ENCODE assay signal across 8 mouse cellular contexts in the genomic region with DNA sequence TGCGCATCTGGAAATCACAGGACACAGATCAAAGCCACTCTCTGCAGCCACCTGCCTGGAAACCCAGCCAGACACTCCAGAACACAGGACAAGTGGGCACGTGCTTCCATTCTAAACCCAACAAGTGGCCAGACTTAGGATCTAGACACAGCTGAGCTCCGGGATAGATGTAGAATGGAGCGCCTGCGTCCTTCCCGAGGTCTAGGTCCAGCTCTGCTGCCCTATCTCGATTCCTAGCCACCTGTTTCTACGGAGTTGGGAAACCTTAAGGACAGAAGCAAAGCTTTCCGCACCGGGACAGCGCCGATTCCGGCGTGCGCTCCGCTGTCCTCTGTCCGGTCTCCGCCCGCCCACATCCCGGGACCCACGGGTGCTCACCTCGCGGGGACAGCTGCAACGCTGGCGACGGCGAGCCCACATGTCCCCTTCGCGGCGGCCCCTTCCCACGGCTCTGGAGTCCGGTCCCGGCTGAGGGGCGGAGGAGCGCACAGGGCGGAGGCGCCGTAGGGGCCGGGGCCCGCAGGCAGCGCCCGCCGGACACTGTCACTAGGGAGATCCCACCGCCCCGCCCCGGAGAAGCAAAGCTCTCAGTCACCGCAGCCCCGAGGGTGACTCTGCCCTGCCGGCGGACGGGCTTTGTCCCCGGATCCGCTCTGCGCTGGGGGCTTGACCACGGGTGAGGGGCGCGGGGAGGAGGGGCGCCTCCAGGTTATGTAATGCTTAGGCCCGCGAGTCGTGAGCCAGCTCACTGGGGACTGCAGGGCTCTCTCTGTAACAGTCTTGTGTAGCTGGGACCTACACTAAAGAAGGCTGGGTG. TPM values are rescaled to one million over a fixed set of nuclear protein-coding genes. Genes with fewer than 3 reads are reported as not detected.
DNase-seq lines count a peak whose midpoint lies in the region; ATAC-seq lines count a peak whose summit lies in the region.

Gene Slc16a12, minus strand, starts transcription at position 602 of the 817 bp plus-strand sequence.

- WGBS in forebrain, embryonic 14.5 days, result 1% methylated on average over 61 of the region's 61 CpGs
- under 1% methylated on average over 61 of the region's 61 CpGs for WGBS in hindbrain, embryonic 10.5 days
- WGBS in limb, embryonic 10.5 days, result under 1% methylated on average over 61 of the region's 61 CpGs
- WGBS in stomach, embryonic 15.5 days, result under 1% methylated on average over 61 of the region's 61 CpGs

- peaks cover 7% of the 10 kb centered on the region; the same call in 1 of the 2 replicates for H3K4me1 ChIP-seq in forebrain, embryonic 14.5 days (ENCODE audit: control insufficient read depth, insufficient read depth, low read length)
- H3K4me1 ChIP-seq in hindbrain, embryonic 10.5 days (replicated peaks), result peaks cover 14% of the 10 kb centered on the region
- H3K4me1 ChIP-seq in limb, embryonic 10.5 days, result peaks cover 18% of the 10 kb centered on the region
- no peaks in the 10 kb centered on the region for H3K4me1 ChIP-seq in stomach, embryonic 15.5 days

- H3K27me3 ChIP-seq in forebrain, embryonic 14.5 days (replicated peaks; ENCODE audit: control insufficient read depth, insufficient read depth, low read length), result 0 out of 2 replicates have a peak, but pooled peaks cover 7% of the 10 kb centered on the region
- H3K27me3 ChIP-seq in hindbrain, embryonic 10.5 days (ENCODE audit: insufficient read depth, poor library complexity, severe bottlenecking), result peaks cover 37% of the 10 kb centered on the region
- H3K27me3 ChIP-seq in limb, embryonic 10.5 days (ENCODE audit: low read depth, poor library complexity, severe bottlenecking), result peaks cover 13% of the 10 kb centered on the region; the same call in 1 of the 2 replicates
- no peaks in the 10 kb centered on the region; the same call in 1 of the 2 replicates for H3K27me3 ChIP-seq in stomach, embryonic 15.5 days (replicated peaks)

- peak within 1 kb of the TSS; percentile 58 for H3K9ac ChIP-seq in forebrain, embryonic 14.5 days (ENCODE audit: low read length)
- peak within 1 kb of the TSS; percentile 33; the same call in 1 of the 2 replicates for H3K9ac ChIP-seq in stomach, embryonic 15.5 days

- no peak within 1 kb of the TSS for H3K27ac ChIP-seq in forebrain, embryonic 14.5 days (ENCODE audit: low read depth, low read length)
- H3K27ac ChIP-seq in hindbrain, embryonic 10.5 days, result peak within 1 kb of the TSS; percentile 86
- peak within 1 kb of the TSS; percentile 75 for H3K27ac ChIP-seq in limb, embryonic 10.5 days
- H3K27ac ChIP-seq in stomach, embryonic 15.5 days, result peak within 1 kb of the TSS; percentile 73

- H3K9me3 ChIP-seq in forebrain, embryonic 14.5 days (replicated peaks; ENCODE audit: control insufficient read depth, low read length), result no peaks in the 10 kb centered on the region
- no peaks in the 10 kb centered on the region for H3K9me3 ChIP-seq in hindbrain, embryonic 10.5 days
- no peaks in the 10 kb centered on the region for H3K9me3 ChIP-seq in limb, embryonic 10.5 days (replicated peaks)
- H3K9me3 ChIP-seq in stomach, embryonic 15.5 days, result no peaks in the 10 kb centered on the region

- peak; percentile 79 for ATAC-seq in forebrain, embryonic 14.5 days
- ATAC-seq in stomach, embryonic 15.5 days (ENCODE audit: insufficient read depth, low FRiP score, low read depth), result peak; percentile 59; the same call in 1 of the 2 replicates

- peak within 1 kb of the TSS; percentile 57 for H3K4me3 ChIP-seq in forebrain, embryonic 14.5 days (ENCODE audit: low read depth, low read length)
- H3K4me3 ChIP-seq in hindbrain, embryonic 10.5 days, result peak within 1 kb of the TSS; percentile 82
- H3K4me3 ChIP-seq in limb, embryonic 10.5 days, result peak within 1 kb of the TSS; percentile 68
- H3K4me3 ChIP-seq in stomach, embryonic 15.5 days (replicated peaks), result peak within 1 kb of the TSS; percentile 52

- H3K36me3 ChIP-seq in forebrain, embryonic 14.5 days (ENCODE audit: control insufficient read depth, insufficient read depth, low read length), result no peaks in the 10 kb centered on the region
- H3K36me3 ChIP-seq in hindbrain, embryonic 10.5 days, result no peaks in the 10 kb centered on the region
- H3K36me3 ChIP-seq in limb, embryonic 10.5 days, result no peaks in the 10 kb centered on the region
- no peaks in the 10 kb centered on the region for H3K36me3 ChIP-seq in stomach, embryonic 15.5 days

- DNase-seq in ES-CJ7 (ENCODE audit: low read depth, low spot score), result peak; percentile 13
- DNase-seq in ZHBTc4 (ENCODE audit: low read depth, low spot score), result peak; percentile 51
- DNase-seq in forebrain, embryonic 14.5 days (ENCODE audit: low spot score), result peak; percentile 42
- peak; percentile 64 for DNase-seq in hindbrain, embryonic 10.5 days (ENCODE audit: low spot score)
- peak; percentile 72 for DNase-seq in limb, embryonic 10.5 days (ENCODE audit: low spot score)
- peak; percentile 47 for DNase-seq in mesoderm, embryonic 11.5 days (ENCODE audit: low read depth, low spot score)
- no peak for DNase-seq in layer of hippocampus, adult 9-11 months

- H3K4me2 ChIP-seq in forebrain, embryonic 14.5 days (ENCODE audit: low read length), result peak within 1 kb of the TSS; percentile 99
- peak within 1 kb of the TSS; percentile 96 for H3K4me2 ChIP-seq in stomach, embryonic 15.5 days

RNA-seq across cellular contexts. Expression of gene Slc16a12, which starts in this region (rescaled TPM):
- 2.6 and 3.3 TPM in 2 replicates for polyA plus RNA-seq in forebrain, embryonic 14.5 days (2014; fragmentation: Nextera tagmentation; extraction: Ambion mirVana)
- polyA plus RNA-seq in hindbrain, embryonic 10.5 days (2016; fragmentation: Nextera tagmentation; extraction: Ambion mirVana), result 0.75 and 1.4 TPM in 2 replicates
- polyA plus RNA-seq in limb, embryonic 10.5 days (2016; fragmentation: Nextera tagmentation; extraction: Ambion mirVana), result 0.75 and 0.79 TPM in 2 replicates
- polyA plus RNA-seq in stomach, embryonic 15.5 days (2015; fragmentation: Nextera tagmentation; extraction: Ambion mirVana), result 5.5 and 6.8 TPM in 2 replicates

Comparison
In these comparisons a context has a peak if more than half of its experiments do, and no peak if none do; other contexts are left out.
1. Peak in DNase-seq, H3K4me3 ChIP-seq and H3K27ac ChIP-seq in limb, embryonic 10.5 days; RNA of the gene not detected or under 1 TPM.